Mouse (Mus musculus) urinary bladder, postnatal 14 days (tissue): ENCODE results near the gene Top3b.
"Not testable (repeated sequence)": the region's sequence is repeated elsewhere in the genome, so short reads cannot be mapped to it uniquely, and the experiment has no call there.

ENCODE experiments used
- DNase-seq: peaks from one replicate; pipeline ENCODE4 v3.0.0; 2021; ENCODE audit warnings: low spot score

Gene Top3b

DNA sequence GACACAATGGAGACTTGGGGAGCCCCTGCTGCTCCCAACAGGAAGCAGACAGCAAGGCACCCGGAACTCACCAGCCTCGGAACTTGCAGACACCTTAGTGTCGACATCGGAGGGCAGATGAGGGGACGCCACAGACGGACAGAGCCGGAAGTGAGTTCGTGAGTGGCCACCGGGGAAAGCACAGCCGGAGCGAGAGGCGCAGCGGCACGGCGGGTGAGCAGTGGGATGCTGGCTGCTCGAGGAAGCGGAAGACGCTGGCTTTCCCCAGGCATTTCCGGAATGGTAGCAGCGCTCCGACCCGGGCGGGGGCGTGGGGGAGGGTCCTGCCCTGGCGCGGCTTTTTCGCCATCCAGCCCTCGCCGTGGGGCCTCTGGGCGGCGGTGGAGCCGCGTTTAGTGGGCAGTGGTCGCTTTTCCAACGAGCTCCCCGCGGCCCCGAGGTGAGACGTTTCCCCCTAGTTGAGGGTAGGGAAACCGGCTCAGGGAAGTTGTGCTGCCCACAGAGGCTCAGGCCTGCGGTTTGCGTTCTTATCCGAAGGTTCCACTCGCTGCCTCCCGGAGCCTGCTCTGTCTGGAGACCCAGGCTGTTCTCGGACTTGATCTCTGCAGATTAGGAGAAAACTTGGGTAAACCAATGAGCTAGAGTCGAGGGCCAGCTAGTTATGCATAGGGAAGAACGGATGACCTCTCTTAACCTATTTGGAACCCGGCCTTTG lies at the start of gene Top3b, which contains the start of gene Vpreb1:
Gene Top3b, plus strand, starts transcription at position 120 of the 715 bp plus-strand sequence.
Gene Vpreb1, minus strand, starts transcription at position 227 of the 715 bp plus-strand sequence.
- DNase-seq = peak; percentile 87

DNA sequence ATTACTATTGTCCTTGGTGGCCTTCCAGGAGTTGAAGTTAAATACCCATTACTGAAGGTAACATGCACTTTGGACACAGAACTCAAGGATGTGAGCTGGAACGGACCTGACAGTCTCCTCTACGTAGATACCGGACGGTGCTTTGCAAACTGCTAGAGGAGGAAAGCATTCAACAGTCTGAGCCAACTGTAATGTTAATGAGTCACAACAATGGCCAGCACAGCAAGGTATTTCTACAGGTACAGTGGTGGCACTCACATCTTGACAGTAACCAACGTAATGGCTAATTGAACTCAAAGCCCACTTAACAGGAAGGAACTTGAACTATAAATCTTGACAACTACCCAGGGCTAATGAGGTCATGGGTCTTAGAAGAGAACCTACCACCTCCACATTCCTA lies 45.1 kb upstream of the Top3b start:
- no peak for DNase-seq

DNA sequence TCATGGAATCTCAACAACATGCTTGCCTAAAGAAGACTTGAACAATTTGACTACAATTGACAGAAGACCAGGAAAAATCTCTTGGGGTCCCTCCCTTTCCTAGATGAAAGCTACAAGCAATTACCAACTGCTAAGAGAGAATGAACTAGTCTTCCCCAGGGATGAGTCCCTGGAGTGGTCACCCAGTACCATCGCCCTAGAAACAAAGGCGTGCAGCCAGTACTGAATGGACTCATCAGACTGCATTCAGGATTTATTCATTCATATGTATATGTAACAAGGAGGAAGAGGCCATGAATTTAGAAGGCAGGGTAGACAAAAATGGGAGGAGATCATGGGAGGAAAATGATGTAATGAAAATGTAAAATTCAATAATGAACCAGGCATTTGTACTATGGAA lies 44.3 kb upstream of the Top3b start:
- DNase-seq = no peak

DNA sequence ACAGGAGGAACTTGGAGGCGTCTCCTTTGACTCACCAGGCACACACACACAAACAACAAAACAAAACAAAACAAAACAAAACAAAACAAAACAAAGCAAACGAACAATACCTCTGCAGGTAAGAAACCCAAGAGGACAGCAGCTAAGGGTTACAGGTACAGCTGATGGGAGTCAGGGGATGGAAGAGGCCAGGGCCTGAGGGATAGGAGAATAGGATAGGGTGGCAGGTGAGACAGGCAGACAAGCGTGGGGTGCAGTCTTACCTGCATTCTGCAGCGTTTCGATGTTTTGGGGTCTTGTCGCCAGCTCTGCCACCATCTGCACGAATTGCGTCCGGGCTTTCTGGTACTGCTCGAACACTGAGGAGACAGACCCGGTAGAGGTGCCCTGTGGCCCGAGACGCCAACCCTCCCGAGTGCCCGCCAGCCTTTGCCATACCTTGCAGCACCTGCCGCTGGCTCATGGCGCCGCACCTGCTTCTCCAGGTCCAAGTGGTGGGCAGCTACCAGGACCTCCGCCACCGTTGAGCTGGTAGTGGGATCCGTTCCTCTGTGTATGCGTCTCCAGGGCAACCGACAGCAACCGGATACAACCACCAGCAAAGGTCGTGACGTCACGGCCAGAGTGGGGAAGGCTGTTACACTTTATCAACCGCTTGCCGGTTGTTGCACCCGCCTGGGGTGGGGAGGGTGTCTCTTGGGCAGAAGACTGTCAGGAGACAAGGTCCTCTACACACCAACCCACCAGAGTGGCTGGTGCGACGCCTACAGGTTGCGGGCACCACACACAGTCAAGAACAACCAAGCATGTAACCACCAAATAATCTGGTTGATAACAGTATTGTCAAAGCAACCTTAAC lies 41.5 kb upstream of the Top3b start, which contains the start of gene Spag6l:
Gene Spag6l, minus strand, starts transcription at position 700 of the 859 bp plus-strand sequence.
- peak; percentile 5 for DNase-seq

DNA sequence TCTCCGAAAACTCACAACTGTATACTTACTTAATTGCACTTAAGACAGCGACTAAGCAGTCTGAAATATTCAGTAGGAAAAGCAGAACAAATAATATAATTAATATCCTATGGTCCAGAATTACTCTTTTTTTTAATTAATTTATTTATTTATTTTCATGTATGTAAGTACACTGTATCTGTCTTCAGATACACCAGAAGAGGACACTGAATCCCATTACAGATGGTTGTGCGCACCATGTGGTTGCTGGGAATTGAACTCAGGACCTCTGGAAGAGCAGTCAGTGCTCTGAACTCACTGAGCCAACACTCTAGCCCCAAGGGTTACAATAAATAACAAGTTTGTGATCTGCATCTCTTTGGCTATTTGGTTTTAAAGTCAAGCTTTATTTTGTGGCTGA lies 40.9 kb upstream of the Top3b start:
- no peak for DNase-seq

DNA sequence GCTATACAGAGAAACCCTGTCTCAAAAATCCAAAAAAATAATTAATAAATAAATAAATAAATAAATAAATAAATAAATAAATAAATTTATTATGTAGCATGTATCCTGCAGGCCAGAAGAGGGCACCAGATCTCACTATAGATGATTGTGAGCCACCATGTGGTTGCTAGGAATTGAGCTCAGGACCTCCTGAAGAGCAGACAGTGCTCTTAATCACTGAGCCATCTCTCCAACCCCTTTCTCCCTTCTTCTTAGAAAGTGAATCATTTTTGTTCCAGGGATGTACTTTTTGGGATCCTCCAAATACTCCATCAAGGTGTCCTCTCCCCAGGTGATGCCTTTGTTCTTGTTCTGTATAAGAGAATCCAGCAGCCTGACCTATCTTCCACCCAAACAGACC lies 21.3 kb upstream of the Top3b start:
- DNase-seq = no peak

DNA sequence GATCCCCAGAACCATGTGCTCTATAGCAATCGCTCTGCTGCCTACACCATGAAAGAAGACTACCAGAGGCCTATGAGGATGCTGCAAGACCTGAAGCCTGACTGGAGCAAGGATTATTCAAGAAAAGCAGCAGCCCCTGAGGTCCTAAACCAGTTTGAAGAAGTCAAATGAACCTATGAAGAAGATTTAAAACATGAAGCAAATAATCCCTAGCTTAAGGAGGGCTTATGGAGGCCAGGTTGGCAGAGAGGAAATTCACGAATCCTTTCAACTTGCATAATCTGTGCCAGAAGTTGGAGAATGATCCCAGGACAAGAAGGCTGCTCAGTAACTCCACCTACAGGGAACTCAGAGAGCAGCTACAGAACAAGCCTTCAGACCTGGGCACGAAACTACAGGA lies 18.1 kb upstream of the Top3b start:
- no peak for DNase-seq

DNA sequence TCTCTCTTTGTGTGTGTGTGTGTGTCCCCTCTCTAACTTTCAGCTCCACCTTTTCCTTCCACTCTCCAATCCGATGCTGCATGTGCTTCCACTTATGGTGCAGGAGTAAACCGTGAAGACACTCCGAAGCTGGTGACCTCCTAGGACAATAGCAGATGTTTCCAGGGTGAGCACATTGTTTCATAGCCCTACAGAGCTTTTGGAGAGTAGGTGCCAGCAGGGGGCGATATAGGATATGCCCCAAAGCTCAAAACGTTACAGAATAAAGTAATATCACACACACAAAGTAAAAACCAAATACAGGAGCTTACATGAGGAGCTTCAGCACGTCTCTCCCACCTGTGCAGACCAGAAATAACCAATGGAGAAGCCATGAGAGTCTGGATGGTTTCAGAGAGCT lies 15.7 kb upstream of the Top3b start:
- DNase-seq = peak; percentile 56

DNA sequence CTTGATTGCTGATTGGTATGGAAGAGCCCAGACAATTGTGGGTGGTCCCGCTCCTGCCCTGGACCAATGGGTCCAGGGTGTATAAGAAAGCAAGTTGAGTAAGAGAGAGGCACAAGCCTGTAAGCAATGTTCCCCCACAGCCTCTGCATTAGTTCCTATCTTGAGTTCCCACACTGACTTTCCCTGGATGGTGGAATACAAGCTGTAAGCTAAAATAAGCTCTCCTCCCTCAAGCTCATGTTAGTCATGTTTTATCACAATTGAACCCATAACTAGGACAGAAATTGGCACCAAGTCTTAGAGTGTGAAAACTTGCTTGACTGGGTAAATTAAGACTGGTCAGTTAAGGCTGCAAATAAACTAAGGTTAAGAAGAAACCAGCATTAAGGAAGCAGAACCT lies 15.0 kb upstream of the Top3b start:
- DNase-seq = no peak

DNA sequence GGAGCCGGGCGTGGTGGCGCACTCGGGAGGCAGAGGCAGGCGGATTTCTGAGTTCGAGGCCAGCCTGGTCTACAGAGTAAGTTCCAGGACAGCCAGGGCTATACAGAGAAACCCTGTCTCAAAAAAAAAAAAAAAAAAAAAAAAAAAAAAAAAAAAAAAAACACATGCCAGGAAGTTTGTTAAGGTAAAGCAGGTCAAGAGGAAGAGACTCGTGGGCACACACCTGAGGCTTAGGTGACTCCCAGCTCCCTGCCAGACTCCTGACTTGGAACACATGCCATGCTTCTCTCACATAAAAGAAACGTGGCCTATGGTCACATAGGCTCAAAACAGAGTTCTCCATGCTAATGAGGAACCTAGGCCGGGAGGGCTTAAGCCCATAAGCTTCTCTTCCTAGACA lies 14.5 kb upstream of the Top3b start:
- not testable (repeated sequence) for DNase-seq

DNA sequence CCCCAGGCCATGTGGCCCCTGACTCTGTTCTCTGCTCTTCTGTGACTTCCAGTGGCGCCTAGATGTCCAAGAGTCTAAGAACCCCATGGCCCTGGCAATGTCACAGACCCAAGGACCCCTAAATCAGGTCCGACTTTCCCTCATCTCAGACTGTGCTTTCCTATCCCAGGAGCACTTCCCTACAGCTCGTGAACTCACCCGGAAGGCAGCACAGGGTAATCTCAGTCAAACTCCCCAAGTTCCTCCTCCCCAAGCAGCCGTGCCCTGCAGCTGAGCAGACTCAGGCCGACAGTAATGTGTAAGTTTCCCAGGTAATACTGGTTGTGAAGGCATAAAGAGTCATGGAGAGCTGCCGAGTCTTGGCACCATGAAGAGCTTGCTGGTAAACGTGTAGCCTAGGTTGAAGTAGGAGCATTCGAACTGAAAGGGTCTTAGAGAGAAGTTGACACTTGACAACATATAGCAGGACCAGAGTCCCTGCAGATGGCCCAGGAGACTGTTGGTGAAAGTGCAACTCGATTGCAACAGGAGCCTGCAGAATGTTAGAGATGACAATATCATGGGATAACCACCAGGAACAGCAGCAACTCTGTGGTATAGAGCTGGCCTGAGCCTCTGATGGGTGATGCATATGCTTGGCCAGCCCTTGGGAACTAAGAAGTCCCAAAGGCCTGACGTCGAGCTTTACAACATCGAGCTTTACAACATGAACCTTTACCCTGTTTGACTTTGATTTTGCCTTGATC lies 13.6 kb upstream of the Top3b start:
- DNase-seq = no peak

DNA sequence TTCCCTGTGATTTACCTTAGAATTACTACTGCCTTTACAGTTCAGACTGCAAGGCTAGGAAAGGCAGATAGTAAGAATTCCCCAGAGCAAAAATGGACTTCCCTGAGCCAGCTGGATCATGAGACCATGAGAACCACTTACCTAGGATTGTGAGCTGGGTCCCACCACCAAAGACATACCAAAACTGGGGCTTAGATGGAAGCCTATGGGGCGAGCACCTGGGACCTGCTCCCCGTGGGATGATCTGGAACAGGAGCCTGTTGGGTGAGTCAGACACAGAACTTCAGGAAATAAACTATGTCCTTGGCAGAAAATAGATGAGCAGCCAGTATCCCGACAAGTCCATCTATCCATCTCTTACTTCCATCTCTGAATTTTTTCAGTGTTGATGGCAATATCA lies 8.2 kb upstream of the Top3b start:
- DNase-seq = no peak

DNA sequence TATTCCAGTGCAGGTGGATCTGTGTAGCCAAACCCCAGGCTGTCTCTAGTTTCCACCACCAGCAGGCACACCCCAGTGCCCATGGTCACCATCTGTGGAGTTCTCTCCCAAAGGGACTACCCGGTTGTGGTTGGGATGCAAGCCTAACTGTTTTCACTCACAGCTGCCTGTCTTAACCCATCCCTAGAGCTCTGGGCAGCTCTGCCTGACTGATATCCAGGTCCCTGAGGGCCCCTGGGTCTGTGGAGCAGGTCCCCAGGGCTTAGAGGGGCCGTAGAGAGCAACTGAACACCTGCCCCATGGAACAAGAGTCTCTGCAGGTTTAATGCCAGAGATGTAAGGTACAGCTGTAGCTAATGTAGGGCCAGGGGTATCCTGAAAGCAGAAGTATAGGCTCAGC lies 6.6 kb upstream of the Top3b start, which contains the start of gene Igll1:
Gene Igll1, minus strand, starts transcription at position 8 of the 400 bp plus-strand sequence.
- no peak for DNase-seq

DNA sequence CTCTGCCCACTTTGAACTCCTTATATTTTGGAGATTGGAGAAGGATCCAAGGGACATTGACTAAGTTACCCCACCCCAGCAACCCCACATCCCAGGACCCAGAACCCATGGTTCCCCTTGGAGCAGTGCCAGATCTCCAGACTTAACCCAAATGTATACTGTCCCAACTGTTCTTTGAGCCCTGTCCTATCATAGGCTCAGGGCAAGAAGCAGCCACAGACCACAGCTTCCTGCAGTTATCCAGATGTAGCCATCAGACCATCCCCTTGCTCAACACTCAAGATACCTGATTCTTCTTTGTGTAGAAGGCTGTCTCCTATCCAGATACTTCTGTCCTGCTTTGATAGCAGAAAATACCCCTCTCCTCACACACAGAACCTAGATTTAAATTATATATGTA lies 5.3 kb upstream of the Top3b start:
- no peak for DNase-seq

DNA sequence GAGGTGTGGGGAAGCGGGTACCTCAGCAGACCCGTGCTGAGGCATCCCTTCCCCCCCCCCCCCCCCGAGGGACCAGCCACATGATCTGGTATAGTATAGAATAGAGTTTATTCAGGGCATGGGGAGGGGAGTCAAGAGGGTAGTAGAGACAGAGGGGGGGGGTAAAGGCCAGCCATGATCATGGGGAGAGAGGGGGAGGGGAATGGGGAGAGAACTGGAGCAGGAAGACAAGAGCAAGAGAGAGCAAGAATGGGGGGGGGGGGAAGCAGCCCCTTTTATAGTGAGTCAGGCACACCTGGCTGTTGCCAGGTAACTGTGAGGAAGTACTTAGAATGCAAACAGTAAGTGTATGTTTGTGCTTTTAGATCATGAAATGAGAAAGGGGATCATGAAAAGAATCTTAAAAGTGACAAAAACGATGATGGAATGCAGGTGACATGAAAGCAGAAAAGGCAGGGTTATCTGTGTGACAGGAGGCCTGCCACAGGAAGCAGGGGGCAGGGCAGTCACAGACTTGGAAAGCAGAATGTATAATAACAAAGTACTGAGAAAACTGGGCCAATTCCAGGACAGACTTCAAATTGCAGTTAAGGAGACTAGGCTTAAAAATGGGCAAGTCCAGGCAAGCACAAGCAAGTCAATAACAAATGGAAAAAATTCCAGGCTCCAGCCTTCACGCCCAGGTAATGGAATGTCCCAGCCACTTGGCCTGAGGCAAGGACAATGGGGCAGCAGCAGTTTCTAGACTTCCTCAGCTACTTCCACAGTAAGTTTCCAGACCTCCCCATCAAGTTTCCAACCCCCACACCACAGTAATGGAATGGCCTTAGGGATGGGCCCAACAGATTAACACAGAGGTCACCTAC lies 4.6 kb upstream of the Top3b start:
- DNase-seq = peak; percentile 37

DNA sequence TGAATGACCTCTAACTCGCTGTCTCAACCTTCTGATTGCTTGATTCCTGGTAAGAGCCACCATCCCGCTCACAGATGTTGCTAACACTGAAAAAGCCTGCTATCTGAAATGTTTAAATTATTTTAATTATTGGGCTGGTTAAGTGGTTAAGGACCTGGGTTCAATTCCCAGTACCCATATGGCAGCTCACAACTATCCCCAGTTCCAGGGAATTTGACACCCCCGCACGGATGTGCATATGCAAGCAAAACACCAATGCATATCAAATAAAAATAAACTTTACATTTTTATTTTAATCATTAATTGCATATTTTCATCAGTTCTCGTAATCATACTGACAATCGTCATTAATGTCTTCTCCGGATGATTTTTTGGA lies 307 bp upstream of the Top3b start:
- no peak for DNase-seq

DNA sequence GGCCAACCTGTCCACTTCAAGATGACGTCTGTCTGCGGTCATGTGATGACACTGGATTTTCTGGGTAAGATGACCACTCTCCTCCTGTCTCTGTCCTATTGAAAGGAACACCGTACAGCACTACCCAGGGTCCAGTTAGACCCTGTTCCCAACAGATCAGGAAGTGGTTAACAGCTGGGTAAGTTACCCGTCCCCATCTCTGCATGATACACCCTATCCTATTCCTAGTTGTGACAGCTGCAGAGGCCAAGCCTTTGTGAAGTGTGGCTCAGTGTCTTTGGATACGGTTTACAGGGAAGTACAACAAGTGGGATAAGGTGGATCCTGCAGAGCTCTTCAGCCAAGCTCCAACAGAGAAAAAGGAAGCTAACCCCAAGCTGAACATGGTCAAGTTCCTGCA lies 8.5 kb downstream of the Top3b start:
- no peak for DNase-seq

DNA sequence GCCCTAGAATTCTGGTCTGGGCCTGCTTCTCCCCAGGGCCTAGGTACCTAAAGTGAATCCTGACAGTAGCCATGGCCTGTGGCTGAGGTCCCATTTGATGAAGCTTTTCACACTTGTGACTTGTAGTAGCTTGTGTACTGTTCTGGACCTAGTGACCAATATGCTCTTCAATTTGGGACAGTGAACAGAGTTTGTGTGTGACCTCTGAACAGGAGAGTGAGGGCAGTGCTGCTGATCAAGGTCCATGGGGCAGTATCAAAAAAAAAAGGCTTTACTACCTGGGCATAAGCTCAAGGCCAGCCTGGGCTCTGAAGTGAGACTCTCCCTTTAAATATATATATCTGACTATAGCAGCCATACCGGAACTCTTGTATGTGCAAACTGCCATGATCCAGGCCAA lies 17.8 kb downstream of the Top3b start:
- DNase-seq = no peak

DNA sequence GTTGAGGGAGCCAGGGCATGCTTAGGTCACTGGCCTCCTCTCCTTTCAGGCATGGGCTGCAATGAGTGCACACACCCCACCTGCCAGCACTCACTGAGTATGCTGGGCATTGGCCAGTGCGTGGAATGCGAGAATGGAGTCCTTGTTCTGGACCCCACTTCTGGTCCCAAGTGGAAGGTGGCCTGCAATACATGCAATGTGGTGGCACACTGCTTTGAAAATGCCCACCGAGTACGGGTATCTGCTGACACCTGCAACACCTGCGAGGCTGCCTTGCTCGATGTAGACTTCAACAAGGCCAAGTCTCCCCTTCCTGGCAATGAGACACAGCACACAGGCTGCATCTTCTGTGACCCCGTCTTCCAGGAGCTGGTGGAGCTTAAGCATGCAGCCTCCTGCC lies 21.8 kb downstream of the Top3b start:
- DNase-seq = no peak

DNA sequence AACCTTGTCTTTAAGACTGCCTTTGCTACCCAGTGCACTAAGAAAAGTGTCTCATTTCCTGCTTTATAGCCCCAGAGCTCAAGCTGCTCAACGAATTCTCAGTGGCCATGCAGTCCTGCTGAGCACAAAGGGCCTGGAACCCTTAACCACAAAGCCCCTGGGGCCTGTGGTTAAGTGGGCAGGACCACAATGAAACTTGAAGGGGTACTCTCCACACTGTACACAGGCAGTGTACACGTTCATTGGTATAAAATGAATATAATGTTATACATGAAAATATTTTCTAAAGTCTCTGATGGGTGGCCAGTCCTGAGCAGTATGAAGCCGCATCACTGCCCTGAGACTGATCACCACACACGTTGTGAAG lies 25.5 kb downstream of the Top3b start:
- DNase-seq = no peak

DNA sequence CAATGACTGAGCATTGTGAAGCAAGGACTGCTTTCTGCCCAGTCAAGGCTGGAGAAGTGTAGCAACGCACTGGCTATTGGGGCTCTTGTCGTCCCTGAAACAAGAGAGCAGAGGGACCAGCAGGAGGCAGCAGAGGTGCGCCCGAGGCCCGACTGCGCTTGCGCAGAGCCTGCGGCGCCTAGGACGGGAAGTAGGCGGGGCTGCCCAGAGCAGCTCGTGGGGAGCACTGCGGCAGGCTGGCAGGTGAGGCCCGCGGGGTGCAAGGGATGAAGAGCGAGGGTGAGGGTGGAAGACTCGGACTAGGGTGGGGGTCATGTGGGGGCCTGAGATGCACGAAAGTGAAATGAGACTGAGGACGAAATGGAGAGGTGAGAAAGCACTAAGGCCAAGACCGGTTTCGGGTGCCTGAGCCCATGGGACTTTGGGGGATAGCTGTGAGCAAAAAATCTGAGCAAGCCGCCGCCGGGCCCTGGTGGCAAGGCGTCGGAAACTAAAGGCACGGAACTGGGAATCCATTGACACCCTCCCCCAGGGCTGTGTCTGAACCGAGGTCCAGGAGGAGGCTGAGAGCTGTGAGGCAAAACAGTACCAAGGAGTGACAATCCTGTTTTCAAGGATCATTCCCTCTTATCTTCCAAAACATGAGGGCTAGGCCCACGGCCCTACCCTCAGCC lies 26.0 kb downstream of the Top3b start, which contains the start of gene Ppm1f:
Gene Ppm1f, plus strand, starts transcription at position 88 of the 674 bp plus-strand sequence.
- DNase-seq = peak; percentile 94
